8 mouse cellular contexts compared by ENCODE assay signal in genomic region chr9:96818128-96818821, GRCm38 (mm10).
DNase-seq lines count a peak whose midpoint lies in the region; ATAC-seq and TF ChIP-seq lines count a peak whose summit lies in the region.

No protein-coding gene starts in this region.

- H3K36me3 ChIP-seq in E14TG2a.4 (ENCODE audit: insufficient read depth, low read length), result no peaks in the 10 kb centered on the region
- H3K36me3 ChIP-seq in liver, postnatal 0 days (replicated peaks; ENCODE audit: insufficient read depth, low read length), result no peaks in the 10 kb centered on the region
- H3K36me3 ChIP-seq in neural tube, embryonic 13.5 days, result no peaks in the 10 kb centered on the region

- no peak overlapping the region for H3K27ac ChIP-seq in liver, postnatal 0 days (ENCODE audit: low read depth)
- no peak overlapping the region for H3K27ac ChIP-seq in neural tube, embryonic 13.5 days (replicated peaks)

- H3K4me3 ChIP-seq in E14TG2a.4 (replicated peaks; ENCODE audit: low read length), result no peak overlapping the region
- H3K4me3 ChIP-seq in liver, postnatal 0 days (ENCODE audit: low read depth, low read length), result no peak overlapping the region
- no peak overlapping the region for H3K4me3 ChIP-seq in neural tube, embryonic 13.5 days

- H3K9me3 ChIP-seq in E14TG2a.4 (ENCODE audit: low read length), result peaks cover 11% of the 10 kb centered on the region
- H3K9me3 ChIP-seq in liver, postnatal 0 days (ENCODE audit: low read length), result no peaks in the 10 kb centered on the region
- no peaks in the 10 kb centered on the region for H3K9me3 ChIP-seq in neural tube, embryonic 13.5 days

- peak; percentile 84 for DNase-seq in 3T3-L1 (ENCODE audit: low read depth, low spot score)
- DNase-seq in cerebellum, adult 8-10 months, result peak; percentile 64
- peak; percentile 46 to 90 for DNase-seq in frontal cortex, adult 2 months (ENCODE audit: extremely low spot score in 1 of 2, low spot score in 1 of 2)
- peak; percentile 36 for DNase-seq in kidney, adult 11 months
- DNase-seq in liver, postnatal 0 days, result peak; percentile 38
- no peak for DNase-seq in ovary, postnatal 10 days (ENCODE audit: low spot score)

- WGBS in liver, postnatal 0 days (ENCODE audit: insufficient replicate concordance), result 38% methylated on average over 7 of the region's 7 CpGs
- 38% methylated on average over 7 of the region's 7 CpGs for WGBS in neural tube, embryonic 13.5 days

- H3K4me2 ChIP-seq in liver, postnatal 0 days (ENCODE audit: low read depth, low read length), result no peak overlapping the region
- H3K4me2 ChIP-seq in neural tube, embryonic 13.5 days, result no peak overlapping the region

- H3K27me3 ChIP-seq in E14TG2a.4 (ENCODE audit: insufficient read depth, low read length), result no peaks in the 10 kb centered on the region
- H3K27me3 ChIP-seq in liver, postnatal 0 days (ENCODE audit: insufficient read depth, low read length), result no peaks in the 10 kb centered on the region
- H3K27me3 ChIP-seq in neural tube, embryonic 13.5 days, result no peaks in the 10 kb centered on the region

- ATAC-seq in liver, postnatal 0 days, result 0 out of 2 replicates have a peak, but pooled peaks have one; percentile 17
- ATAC-seq in neural tube, embryonic 13.5 days (ENCODE audit: low read depth), result peak; percentile 77

- no peaks in the 10 kb centered on the region for H3K4me1 ChIP-seq in E14TG2a.4 (replicated peaks; ENCODE audit: low read depth, low read length)
- H3K4me1 ChIP-seq in liver, postnatal 0 days (ENCODE audit: insufficient read depth), result no peaks in the 10 kb centered on the region
- H3K4me1 ChIP-seq in neural tube, embryonic 13.5 days (replicated peaks), result 0 out of 2 replicates have a peak, but pooled peaks cover 7% of the 10 kb centered on the region

- peak; percentile 71 for TF ChIP-seq CTCF in E14TG2a.4 (conservative IDR thresholded peaks at IDR 0.05; ENCODE audit: low read length)
- TF ChIP-seq CTCF in liver, postnatal 0 days (IDR thresholded peaks at IDR 0.05; ENCODE audit: low read depth), result peak; percentile 83

- no peak for TF ChIP-seq EP300 in liver, postnatal 0 days (IDR thresholded peaks at IDR 0.05; ENCODE audit: low read depth)

- no peak overlapping the region for H3K9ac ChIP-seq in liver, postnatal 0 days (replicated peaks)
- no peak overlapping the region for H3K9ac ChIP-seq in neural tube, embryonic 13.5 days
